Mouse (Mus musculus) granulocyte monocyte progenitor cell, adult 5-6 weeks (primary cell): Measurements from ENCODE around the gene Ripor2. TPM values are rescaled to one million over a fixed set of nuclear protein-coding genes. Genes with fewer than 3 reads are reported as not detected.

Experiments used
- ATAC-seq: replicated peaks from 2 replicates; pipeline ENCODE4 v1.8.0; 2016; ENCODE audit warnings: mild to moderate bottlenecking, moderate TSS enrichment, inconsistent platforms; ENCODE audit not compliant: poor library complexity, severe bottlenecking
- total RNA-seq, 2 experiments: library from RNA; stranded (forward) in 1 of 2; stranded (reverse) in 1 of 2; fragments of 200-712, 200-1000 nt in 1 of 2; fragments of >200 nt in 1 of 2; fragmentation: Nextera tagmentation in 1 of 2; gene quantifications; 2 replicates each; pipeline ENCODE4 v1.2.3; 2014 to 2017

Ripor2 gene
- total RNA-seq, 2 experiments from 2014 or later = 33.5 to 41.1 TPM

GRCm38 (mm10) chr13:24613927-24614780 lies 32.2 kb downstream of the Ripor2 start:
- ATAC-seq = peak; percentile 59

- 0 out of 2 replicates have a peak, but pooled peaks have one; percentile 6 for ATAC-seq
Observed at GRCm38 (mm10) chr13:24615921-24616565, 34.1 kb downstream of the Ripor2 start.

GRCm38 (mm10) chr13:24616645-24617044 lies 34.7 kb downstream of the Ripor2 start:
- ATAC-seq = peak; percentile 64

- 0 out of 2 replicates have a peak, but pooled peaks have one; percentile 0 for ATAC-seq
Observed at GRCm38 (mm10) chr13:24617076-24617798, 35.2 kb downstream of the Ripor2 start.

- ATAC-seq = no peak
Observed at GRCm38 (mm10) chr13:24617799-24618130, 35.8 kb downstream of the Ripor2 start.

- ATAC-seq = no peak
Observed at GRCm38 (mm10) chr13:24619711-24620110, 37.7 kb downstream of the Ripor2 start.

- ATAC-seq = no peak
Observed at GRCm38 (mm10) chr13:24620439-24620838, 38.5 kb downstream of the Ripor2 start.

GRCm38 (mm10) chr13:24623631-24624030 lies 41.6 kb downstream of the Ripor2 start:
- ATAC-seq = no peak

GRCm38 (mm10) chr13:24625071-24625470 lies 43.1 kb downstream of the Ripor2 start:
- ATAC-seq = no peak

- ATAC-seq = no peak
Observed at GRCm38 (mm10) chr13:24626698-24627436, 44.9 kb downstream of the Ripor2 start.

- no peak for ATAC-seq
Observed at GRCm38 (mm10) chr13:24628192-24628591, 46.2 kb downstream of the Ripor2 start.

GRCm38 (mm10) chr13:24629073-24629621 lies 47.2 kb downstream of the Ripor2 start:
- ATAC-seq = no peak

GRCm38 (mm10) chr13:24630364-24630763 lies 48.4 kb downstream of the Ripor2 start:
- no peak for ATAC-seq

GRCm38 (mm10) chr13:24632988-24633577 lies 51.1 kb downstream of the Ripor2 start:
- ATAC-seq = peak; percentile 45

GRCm38 (mm10) chr13:24634346-24635120 lies 52.5 kb downstream of the Ripor2 start:
- peak; percentile 38 for ATAC-seq

GRCm38 (mm10) chr13:24638371-24639214 lies 56.6 kb downstream of the Ripor2 start:
- ATAC-seq = 0 out of 2 replicates have a peak, but pooled peaks have one; percentile 7

- peak; percentile 7 for ATAC-seq
Observed at GRCm38 (mm10) chr13:24639215-24640165, 57.5 kb downstream of the Ripor2 start.
